Mouse (Mus musculus) forebrain, embryonic 10.5 days (tissue): Measurements from ENCODE around the gene Kif1c. TPM values are rescaled to one million over a fixed set of nuclear protein-coding genes. Genes with fewer than 3 reads are reported as not detected.
"Not testable (repeated sequence)": the region's sequence is repeated elsewhere in the genome, so short reads cannot be mapped to it uniquely, and the experiment has no call there.

ENCODE experiments used
- DNase-seq: peaks from one replicate; pipeline ENCODE4 v3.0.0-alpha.2; 2017; ENCODE audit warnings: low spot score; ENCODE audit errors: extremely low spot score
- H3K27ac ChIP-seq: fragments of 300-500 bp; sonication (generic); 2 replicates; pipeline ENCODE4 v1.5.1; 2016; ENCODE audit warnings: mild to moderate bottlenecking
- H3K27me3 ChIP-seq: fragments of 300-500 bp; sonication (generic); 2 replicates; pipeline ENCODE4 v1.6.1; 2016; ENCODE audit warnings: mild to moderate bottlenecking; ENCODE audit not compliant: poor library complexity, severe bottlenecking
- H3K36me3 ChIP-seq: fragments of 300-500 bp; sonication (generic); replicated peaks from 2 replicates; pipeline ENCODE4 v1.6.1; 2016; ENCODE audit warnings: mild to moderate bottlenecking, moderate library complexity
- H3K4me1 ChIP-seq: fragments of 300-500 bp; sonication (generic); 2 replicates; pipeline ENCODE4 v1.6.1; 2016
- H3K4me3 ChIP-seq: fragments of 300-500 bp; sonication (generic); 2 replicates; pipeline ENCODE4 v1.5.1; 2016; ENCODE audit warnings: mild to moderate bottlenecking, moderate library complexity
- H3K9me3 ChIP-seq: fragments of 300-500 bp; sonication (generic); 2 replicates; pipeline ENCODE4 v1.6.1; 2016; ENCODE audit warnings: mild to moderate bottlenecking, moderate library complexity
- WGBS: fragments of 180-500 bp; shearing (Covaris S2); methylation state at CpG from one replicate; pipeline ENCODE4 v1.1.7; 2016; 5-methylcytosine and 5-hydroxymethylcytosine counted together
- polyA plus RNA-seq: library from polyadenylated mRNA; unstranded; fragments of >200 nt; fragmentation: Nextera tagmentation; extraction: Ambion mirVana; gene quantifications from 2 replicates; pipeline ENCODE4 v1.2.1, GENCODE M21; 2016

Kif1c gene
- polyA plus RNA-seq, 1 experiment from 2014 or later: 1.5 TPM

DNA sequence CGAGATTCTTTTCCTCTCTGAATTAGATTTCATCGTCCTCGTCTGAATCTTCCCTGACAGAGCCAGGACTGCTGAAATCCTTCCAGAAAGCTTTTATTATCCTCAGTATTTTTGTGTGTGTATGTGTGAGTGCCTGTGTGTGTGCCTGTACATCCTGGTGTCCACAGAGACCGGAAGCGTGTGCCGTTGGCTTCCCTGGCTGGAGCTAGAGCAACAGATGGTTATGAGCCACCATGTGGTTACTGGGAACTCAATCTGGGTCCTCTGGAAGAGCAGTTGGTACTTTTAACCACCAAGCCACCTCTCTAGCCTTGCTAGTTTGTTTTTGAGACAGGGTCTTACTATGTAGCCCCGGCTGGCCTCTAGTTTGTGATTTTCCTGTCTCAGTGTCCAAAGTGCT, 41.8 kb downstream of the Kif1c start:
- no peak overlapping the region for H3K27ac ChIP-seq
- no peaks in the 10 kb centered on the region for H3K9me3 ChIP-seq
- peaks cover 4% of the 10 kb centered on the region; the same call in 1 of the 2 replicates for H3K4me1 ChIP-seq
- H3K4me3 ChIP-seq: no peak overlapping the region
- 91% methylated on average over 7 of the region's 7 CpGs for WGBS
- no peak for DNase-seq
- H3K27me3 ChIP-seq: no peaks in the 10 kb centered on the region
- H3K36me3 ChIP-seq: no peaks in the 10 kb centered on the region

- Histone ChIP-seq H3K27ac (no peak overlapping the region), H3K9me3 (no peaks in the 10 kb centered on the region), H3K4me1 (peaks cover 4% of the 10 kb centered on the region; the same call in 1 of the 2 replicates), H3K4me3 (no peak overlapping the region), H3K27me3 (no peaks in the 10 kb centered on the region), H3K36me3 (no peaks in the 10 kb centered on the region)
- DNase-seq: no peak
- 87% methylated on average over 12 of the region's 12 CpGs for WGBS
Observed at GRCm38 (mm10) chr11:70742581-70743459, 42.5 kb downstream of the Kif1c start.

- no peaks in the 10 kb centered on the region for H3K36me3 ChIP-seq
- WGBS: 86% methylated on average over 7 of the region's 7 CpGs
- H3K9me3 ChIP-seq: 0 out of 2 replicates have a peak, but pooled peaks cover 3% of the 10 kb centered on the region
Observed at GRCm38 (mm10) chr11:70745636-70746035, 45.3 kb downstream of the Kif1c start.

DNA sequence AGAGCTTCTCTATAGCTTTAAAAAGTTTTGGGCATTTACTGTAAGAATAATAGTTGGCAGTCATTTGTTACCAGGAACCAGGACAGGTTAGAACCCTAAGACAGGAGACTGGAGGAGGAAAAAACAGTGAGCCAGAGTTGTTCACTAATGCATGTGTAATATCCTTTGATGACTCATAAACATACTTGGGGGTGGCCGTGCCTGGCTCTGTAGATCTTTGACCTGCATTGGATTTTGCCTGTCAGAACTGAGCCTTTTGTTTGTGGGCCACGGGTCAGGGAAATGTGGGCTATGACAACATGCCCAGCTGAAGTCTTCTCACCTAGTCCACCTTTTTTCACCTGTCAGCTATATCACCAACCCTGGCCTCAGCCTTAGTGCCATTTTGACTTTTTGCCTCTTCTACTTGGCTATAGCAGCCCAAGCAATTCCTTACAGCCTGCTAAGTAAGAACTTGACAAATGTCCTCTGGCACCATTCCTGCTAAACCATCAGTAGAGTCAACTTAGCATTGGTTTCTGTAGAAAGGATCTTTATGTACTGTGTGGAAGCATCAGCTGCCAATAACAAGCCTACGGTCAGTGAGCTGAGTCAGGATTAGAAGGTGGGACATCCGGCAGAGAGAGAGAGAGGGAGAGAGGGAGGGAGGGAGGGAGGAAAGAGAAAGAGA, 47.7 kb downstream of the Kif1c start:
- WGBS: 90% methylated on average over 4 of the region's 4 CpGs

More at GRCm38 (mm10) chr11:70745636-70746035, 45.3 kb downstream of the Kif1c start:
- no peak for DNase-seq
- no peaks in the 10 kb centered on the region for H3K4me1 ChIP-seq
- H3K4me3 ChIP-seq: no peak overlapping the region
- no peak overlapping the region for H3K27ac ChIP-seq
- no peaks in the 10 kb centered on the region for H3K27me3 ChIP-seq

DNA sequence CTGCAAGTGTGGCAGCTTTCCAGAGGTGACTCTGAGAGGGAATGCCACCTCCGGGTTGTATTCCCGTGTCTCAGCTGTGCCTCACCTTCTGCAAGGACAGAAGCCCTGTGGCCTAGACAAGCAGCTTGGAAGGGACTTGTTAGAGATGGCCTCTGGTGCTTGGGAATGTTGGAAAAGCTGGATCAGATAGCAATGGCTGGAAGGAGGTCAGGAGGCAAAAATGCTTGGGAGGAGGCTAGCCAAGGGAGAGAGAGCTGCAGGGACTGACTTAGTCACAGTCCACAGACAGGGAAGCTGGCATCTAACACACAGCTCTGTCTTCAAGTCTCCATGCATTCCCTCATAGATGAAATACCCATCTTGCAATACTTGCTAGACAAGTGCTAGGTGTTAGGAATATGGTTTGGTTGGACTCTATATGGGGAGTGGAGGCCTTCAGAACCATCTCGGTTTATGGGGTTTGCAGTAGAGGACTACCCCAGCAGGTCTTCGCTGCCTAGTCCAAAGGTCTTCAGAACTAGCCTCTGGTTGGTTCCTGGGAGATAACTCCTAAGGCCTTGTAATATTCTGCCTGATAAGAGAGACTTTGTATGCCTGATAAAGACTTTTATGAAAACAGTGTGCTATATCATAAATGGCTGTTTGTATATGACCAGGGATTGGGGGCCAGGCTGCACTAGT, 52.1 kb downstream of the Kif1c start:
- no peak for DNase-seq

More for the DNA sequence above, 47.7 kb downstream of the Kif1c start:
- Histone ChIP-seq H3K4me3 (no peak overlapping the region), H3K36me3 (no peaks in the 10 kb centered on the region), H3K27ac (no peak overlapping the region), H3K27me3 (no peaks in the 10 kb centered on the region), H3K9me3 (0 out of 2 replicates have a peak, but pooled peaks cover 3% of the 10 kb centered on the region), H3K4me1 (no peaks in the 10 kb centered on the region)
- no peak for DNase-seq

DNA sequence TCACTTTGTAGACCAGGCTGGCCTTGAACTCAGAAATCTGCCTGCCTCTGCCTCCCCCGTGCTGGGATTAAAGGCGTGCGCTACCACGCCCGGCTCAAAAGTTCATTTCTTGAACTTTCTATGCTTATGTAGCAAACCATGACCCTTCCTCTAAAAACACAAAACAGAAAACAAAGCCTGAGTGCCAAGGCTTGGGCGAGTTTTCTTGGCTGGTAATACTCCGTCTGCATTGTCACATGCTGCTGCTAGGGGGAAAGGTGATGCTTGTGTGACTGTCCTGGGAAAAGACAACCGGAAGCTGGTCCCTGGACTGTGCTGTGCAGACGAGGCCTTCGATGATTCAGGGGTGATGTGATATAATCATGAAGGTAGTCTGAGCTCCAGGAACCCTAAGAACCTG, 52.8 kb downstream of the Kif1c start:
- Histone ChIP-seq H3K27ac (no peak overlapping the region), H3K27me3 (0 out of 2 replicates have a peak, but pooled peaks cover 3% of the 10 kb centered on the region), H3K4me3 (no peak overlapping the region), H3K9me3 (0 out of 2 replicates have a peak, but pooled peaks cover 3% of the 10 kb centered on the region), H3K4me1 (peaks cover 12% of the 10 kb centered on the region), H3K36me3 (no peaks in the 10 kb centered on the region)
- DNase-seq: no peak
- WGBS: 92% methylated on average over 10 of the region's 10 CpGs

More for the DNA sequence above, 52.1 kb downstream of the Kif1c start:
- 86% methylated on average over 4 of the region's 4 CpGs for WGBS
- no peak overlapping the region for H3K27ac ChIP-seq
- no peaks in the 10 kb centered on the region for H3K36me3 ChIP-seq
- H3K4me3 ChIP-seq: no peak overlapping the region
- H3K9me3 ChIP-seq: 0 out of 2 replicates have a peak, but pooled peaks cover 3% of the 10 kb centered on the region
- 0 out of 2 replicates have a peak, but pooled peaks cover 3% of the 10 kb centered on the region for H3K27me3 ChIP-seq
- H3K4me1 ChIP-seq: peaks cover 12% of the 10 kb centered on the region

GRCm38 (mm10) chr11:70754476-70754875, 54.1 kb downstream of the Kif1c start:
- H3K27ac ChIP-seq: no peak overlapping the region
- no peak for DNase-seq
- no peak overlapping the region for H3K4me3 ChIP-seq
- H3K4me1 ChIP-seq: peaks cover 12% of the 10 kb centered on the region
- 0 out of 2 replicates have a peak, but pooled peaks cover 3% of the 10 kb centered on the region for H3K27me3 ChIP-seq
- no peaks in the 10 kb centered on the region for H3K9me3 ChIP-seq
- WGBS: 55% methylated on average over 4 of the region's 4 CpGs
- H3K36me3 ChIP-seq: no peaks in the 10 kb centered on the region

DNA sequence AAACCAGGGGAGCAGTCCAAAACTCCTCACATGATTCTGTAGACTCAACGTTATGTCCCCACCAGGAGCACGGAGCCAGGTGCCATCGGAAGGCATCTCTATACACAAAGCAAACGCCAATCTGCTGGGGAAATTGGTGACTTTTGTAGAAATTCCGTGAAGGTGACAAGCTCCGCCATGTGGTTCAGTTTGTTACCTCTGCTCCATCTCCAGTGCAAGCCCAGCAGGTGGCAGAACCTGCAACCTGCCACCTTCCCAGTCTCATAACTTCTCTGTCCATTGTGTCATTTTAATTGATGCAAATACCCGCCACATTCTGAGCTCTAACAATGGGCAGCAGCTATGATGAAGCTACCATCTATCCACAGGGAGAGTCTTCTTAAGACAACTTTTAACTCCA, 54.6 kb downstream of the Kif1c start:
- H3K4me1 ChIP-seq: peaks cover 12% of the 10 kb centered on the region
- H3K36me3 ChIP-seq: no peaks in the 10 kb centered on the region
- no peak overlapping the region for H3K27ac ChIP-seq
- no peak overlapping the region for H3K4me3 ChIP-seq
- DNase-seq: no peak
- 0 out of 2 replicates have a peak, but pooled peaks cover 3% of the 10 kb centered on the region for H3K27me3 ChIP-seq
- H3K9me3 ChIP-seq: no peaks in the 10 kb centered on the region
- WGBS: 67% methylated on average over 7 of the region's 7 CpGs

DNA sequence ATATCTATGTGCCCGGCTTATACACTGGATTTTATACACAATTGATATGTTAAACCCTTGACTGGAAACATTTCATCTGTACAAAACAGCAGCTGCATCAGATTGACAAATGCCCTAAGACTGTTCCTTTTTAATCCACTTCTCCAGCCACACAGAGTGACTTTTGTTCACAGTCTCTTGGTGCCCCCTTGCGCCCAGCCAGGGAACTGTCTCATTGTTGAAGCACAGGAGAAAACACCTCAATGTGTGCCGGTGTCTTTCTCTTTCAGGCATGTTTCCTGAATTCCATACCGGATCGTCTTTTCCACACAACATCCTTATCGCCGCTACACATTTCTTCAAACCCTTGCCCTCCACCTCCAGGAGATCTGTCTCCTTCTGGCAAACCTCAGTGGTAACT, 55.3 kb downstream of the Kif1c start:
- no peaks in the 10 kb centered on the region for H3K36me3 ChIP-seq
- H3K27ac ChIP-seq: no peak overlapping the region
- H3K4me1 ChIP-seq: peaks cover 12% of the 10 kb centered on the region
- WGBS: 12% methylated on average over 7 of the region's 7 CpGs
- no peaks in the 10 kb centered on the region for H3K9me3 ChIP-seq
- DNase-seq: peak; percentile 79
- no peak overlapping the region for H3K4me3 ChIP-seq
- H3K27me3 ChIP-seq: 0 out of 2 replicates have a peak, but pooled peaks cover 3% of the 10 kb centered on the region

DNA sequence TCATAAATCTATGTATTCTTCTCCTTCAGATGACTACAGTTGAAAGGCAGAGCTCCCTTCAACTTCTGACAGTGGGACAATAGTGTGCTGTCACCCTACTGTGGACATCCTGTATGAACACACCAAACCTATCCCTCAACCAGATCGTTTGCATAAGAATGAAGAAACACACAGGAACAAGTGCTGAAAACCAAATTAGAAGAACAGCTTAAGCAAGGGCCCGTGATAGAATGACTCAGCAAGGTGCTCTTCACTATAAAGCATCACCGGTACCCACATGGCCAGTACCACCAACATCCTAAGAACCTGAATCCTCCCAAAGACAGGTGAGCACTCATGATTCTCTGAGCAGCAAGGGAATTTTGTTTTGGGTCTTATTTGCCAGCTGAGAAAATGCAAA, 60.1 kb downstream of the Kif1c start:
- not testable (repeated sequence) for H3K36me3 ChIP-seq, H3K27me3 ChIP-seq, H3K27ac ChIP-seq, H3K4me3 ChIP-seq, DNase-seq, H3K9me3 ChIP-seq
- peaks cover 19% of the 10 kb centered on the region for H3K4me1 ChIP-seq
- 70% methylated on average over 3 of the region's 3 CpGs for WGBS

DNA sequence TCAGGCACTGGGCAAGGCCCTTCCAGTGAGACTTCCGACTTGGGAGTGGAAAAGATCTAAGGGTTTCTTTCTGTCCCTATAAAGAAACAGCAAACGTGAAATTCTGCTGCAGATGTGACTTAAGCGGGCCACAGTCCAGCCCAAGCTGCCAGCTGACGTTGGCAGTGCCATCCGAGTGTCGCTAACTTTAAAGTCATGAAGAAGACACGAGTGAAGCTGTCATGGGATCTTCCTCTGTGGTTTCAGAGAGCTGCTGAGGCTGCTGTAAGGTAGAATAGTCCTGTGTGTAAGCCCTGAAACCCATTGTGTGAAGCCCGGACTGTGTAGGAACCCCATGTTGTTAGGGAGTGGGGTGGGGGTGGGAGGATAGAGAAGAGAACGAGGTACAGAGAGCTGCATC, 62.3 kb downstream of the Kif1c start:
- WGBS: 85% methylated on average over 9 of the region's 9 CpGs
- Histone ChIP-seq H3K9me3 (no peaks in the 10 kb centered on the region), H3K27me3 (peaks cover 6% of the 10 kb centered on the region; the same call in 1 of the 2 replicates), H3K4me1 (peaks cover 22% of the 10 kb centered on the region), H3K27ac (no peak overlapping the region), H3K36me3 (peaks cover 3% of the 10 kb centered on the region), H3K4me3 (no peak overlapping the region)
- no peak for DNase-seq

DNA sequence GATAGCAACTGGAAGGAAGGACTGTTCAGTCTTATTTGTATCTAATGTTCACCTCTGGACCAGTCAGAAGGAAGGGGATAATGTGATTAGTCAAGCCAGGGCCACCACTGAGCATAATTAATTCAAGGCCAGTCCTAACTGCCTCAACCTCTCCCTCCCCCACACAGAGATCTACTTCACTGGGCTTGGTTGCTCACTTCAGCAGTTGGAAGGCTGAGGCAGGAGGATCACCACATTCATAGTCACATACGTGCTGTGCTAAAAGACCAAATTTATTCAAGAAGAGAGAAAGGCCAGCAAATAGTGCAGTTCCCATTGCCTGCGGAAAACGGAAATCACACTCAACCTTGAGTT, 63.2 kb downstream of the Kif1c start:
- H3K4me1 ChIP-seq: peaks cover 22% of the 10 kb centered on the region
- no peaks in the 10 kb centered on the region for H3K9me3 ChIP-seq
- H3K27ac ChIP-seq: peak overlapping the region; percentile 92
- 30% methylated on average over 3 of the region's 3 CpGs for WGBS
- peaks cover 6% of the 10 kb centered on the region; the same call in 1 of the 2 replicates for H3K27me3 ChIP-seq
- peak; percentile 29 for DNase-seq
- H3K36me3 ChIP-seq: peaks cover 11% of the 10 kb centered on the region
- peak overlapping the region; percentile 91 for H3K4me3 ChIP-seq
